Mouse (Mus musculus) liver, postnatal 0 days (tissue): ENCODE data around the gene Nusap1. TPM values are rescaled to one million over a fixed set of nuclear protein-coding genes. Genes with fewer than 3 reads are reported as not detected.
A peak's percentile ranks its signal among the peaks of the same experiment; 100 is the strongest.
"Not testable (repeated sequence)": the region's sequence is repeated elsewhere in the genome, so short reads cannot be mapped to it uniquely, and the experiment has no call there.

ENCODE experiments used
- ATAC-seq: fragments of 200-750 bp; cut with Nextera tagmentation; 2 replicates; pipeline ENCODE4 v1.8.0; 2017; ENCODE audit warnings: mild to moderate bottlenecking, moderate library complexity
- DNase-seq: peaks from one replicate; pipeline ENCODE4 v3.0.0-alpha.2; 2016
- H3K27ac ChIP-seq: fragments of 300-500 bp; sonication (generic); 2 replicates; pipeline ENCODE4 v1.5.1; 2014; ENCODE audit warnings: antibody characterized with exemption, moderate library complexity, mild to moderate bottlenecking, low read depth
- H3K27me3 ChIP-seq: fragments of 300-500 bp; sonication (generic); 2 replicates; pipeline ENCODE4 v1.6.1; 2014; ENCODE audit warnings: low read length, control low read depth, mixed read lengths; ENCODE audit not compliant: insufficient read depth
- H3K36me3 ChIP-seq: fragments of 300-500 bp; sonication (generic); replicated peaks from 2 replicates; pipeline ENCODE4 v1.6.1; 2014; ENCODE audit warnings: mild to moderate bottlenecking, control low read depth, low read length, moderate library complexity, mixed read lengths; ENCODE audit not compliant: insufficient read depth
- H3K4me1 ChIP-seq: fragments of 300-500 bp; sonication (generic); 2 replicates; pipeline ENCODE4 v1.6.1; 2014; ENCODE audit warnings: antibody characterized with exemption, mild to moderate bottlenecking, control low read depth; ENCODE audit not compliant: insufficient read depth
- H3K4me2 ChIP-seq: fragments of 300-500 bp; sonication (generic); 2 replicates; pipeline ENCODE4 v1.6.1; 2014; ENCODE audit warnings: low read depth, mild to moderate bottlenecking, low read length, moderate library complexity, mixed read lengths
- H3K4me3 ChIP-seq: fragments of 300-500 bp; sonication (generic); 2 replicates; pipeline ENCODE4 v1.5.1; 2014; ENCODE audit warnings: low read depth, low read length
- H3K9ac ChIP-seq: fragments of 300-500 bp; sonication (generic); replicated peaks from 2 replicates; pipeline ENCODE4 v1.6.1; 2014; ENCODE audit warnings: mild to moderate bottlenecking, moderate library complexity
- H3K9me3 ChIP-seq: fragments of 300-500 bp; sonication (generic); 2 replicates; pipeline ENCODE4 v1.6.1; 2016; ENCODE audit warnings: mild to moderate bottlenecking, control low read depth, low read length, mixed read lengths
- CTCF ChIP-seq: sonication (generic); IDR thresholded peaks from 2 replicates; pipeline ENCODE4 v1.5.1; 2016; ENCODE audit warnings: antibody characterized with exemption, low read depth
- EP300 ChIP-seq: IDR thresholded peaks from 2 replicates; pipeline ENCODE4 v1.6.1; 2016; ENCODE audit warnings: antibody characterized with exemption, low read depth, mild to moderate bottlenecking
- WGBS: fragments of 180-500 bp; shearing (Covaris S2); extraction: QIAGEN DNeasy Blood & Tissue Kit; methylation state at CpG from one replicate; pipeline ENCODE4 v1.1.7; 2014; ENCODE audit not compliant: insufficient replicate concordance; 5-methylcytosine and 5-hydroxymethylcytosine counted together
- polyA plus RNA-seq: library from polyadenylated mRNA; unstranded; fragments of >200 nt; fragmentation: Nextera tagmentation; extraction: Ambion mirVana; gene quantifications from 2 replicates; pipeline ENCODE4 v1.2.1, GENCODE M21; 2015

Nusap1 gene
- polyA plus RNA-seq, 1 experiment from 2014 or later = 48.5 TPM

- TF ChIP-seq CTCF (no peak), EP300 (no peak)
- H3K27me3 ChIP-seq = no peaks in the 10 kb centered on the region
- peak overlapping the region; percentile 37; the same call in 1 of the 2 replicates for H3K9ac ChIP-seq
- no peaks in the 10 kb centered on the region for H3K9me3 ChIP-seq
- peak overlapping the region; percentile 78 for H3K4me3 ChIP-seq
- 0 out of 2 replicates have a peak, but pooled peaks cover 4% of the 10 kb centered on the region for H3K4me1 ChIP-seq
- no peak for ATAC-seq
- DNase-seq = no peak
- whole genome bisulfite sequencing = 78% methylated on average over 2 of the region's 2 CpGs
- peaks cover 30% of the 10 kb centered on the region for H3K36me3 ChIP-seq
- peak overlapping the region; percentile 75 for H3K4me2 ChIP-seq
- H3K27ac ChIP-seq = no peak overlapping the region
These were observed 3.2 kb downstream of the Nusap1 start for GRCm38 (mm10) chr2:119621302-119621701.

DNA sequence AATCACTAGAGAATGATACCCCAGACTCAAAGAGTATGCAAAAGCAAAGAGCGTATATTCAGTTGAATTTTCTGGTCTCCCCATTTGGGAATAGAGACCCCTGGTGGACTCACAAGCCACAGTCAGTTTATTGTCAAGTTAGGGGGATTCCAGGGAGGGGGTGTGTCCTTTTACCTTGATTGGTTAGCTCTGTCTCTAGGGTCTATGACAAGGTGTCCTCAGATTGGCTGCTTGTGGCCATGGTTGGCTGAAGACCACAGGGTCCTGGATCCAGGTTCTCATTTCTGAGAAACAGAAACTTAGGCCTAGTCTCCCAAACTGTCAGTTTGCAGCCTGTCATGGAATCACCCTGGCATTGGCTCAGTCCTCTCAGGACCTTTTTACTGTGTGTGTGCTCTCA, 18.7 kb downstream of the Nusap1 start:
- DNase-seq (no peak), ATAC-seq (no peak)
- Histone ChIP-seq H3K4me3 (no peak overlapping the region), H3K4me1 (no peaks in the 10 kb centered on the region), H3K36me3 (peaks cover 82% of the 10 kb centered on the region), H3K9me3 (no peaks in the 10 kb centered on the region), H3K27me3 (no peaks in the 10 kb centered on the region), H3K9ac (no peak overlapping the region), H3K4me2 (no peak overlapping the region), H3K27ac (no peak overlapping the region)
- WGBS = 90% methylated on average over 1 of the region's 1 CpGs
- peak; percentile 16; the same call in 1 of the 2 replicates for TF ChIP-seq CTCF
- no peak for TF ChIP-seq EP300

DNA sequence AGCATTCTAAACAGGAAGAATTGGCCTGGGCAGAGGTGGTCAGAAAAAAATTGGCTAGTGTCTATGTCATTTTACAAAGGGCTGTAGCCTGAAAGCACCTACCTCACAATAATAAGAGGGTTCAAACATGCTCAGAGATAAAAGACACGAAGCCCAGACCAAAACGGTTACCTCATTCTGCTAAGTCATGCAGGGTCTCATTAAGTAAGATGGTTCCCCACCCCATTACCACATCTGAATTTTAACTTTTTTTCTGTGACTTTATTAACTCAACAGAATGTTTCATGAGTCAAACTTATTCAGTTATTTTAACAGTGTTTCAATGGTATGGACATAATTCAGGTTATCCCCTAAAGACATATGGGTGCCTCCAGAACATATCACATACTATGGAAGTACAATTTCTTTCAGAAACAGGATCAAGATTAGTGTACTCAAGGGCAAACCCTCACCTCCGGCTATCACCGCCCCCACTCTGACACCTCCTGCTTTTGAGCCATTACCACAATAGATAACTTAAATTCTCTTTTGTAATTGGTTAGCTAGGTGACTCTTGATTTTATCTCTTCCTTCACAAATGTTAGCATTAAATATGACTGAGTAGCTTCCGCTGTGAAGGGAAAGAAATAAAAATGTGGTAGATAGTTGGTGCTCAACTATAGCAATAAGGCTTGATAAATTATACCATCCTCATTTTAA, 23.3 kb downstream of the Nusap1 start:
- no peaks in the 10 kb centered on the region for H3K4me1 ChIP-seq
- H3K27ac ChIP-seq = no peak overlapping the region
- H3K4me2 ChIP-seq = no peak overlapping the region
- DNase-seq = no peak
- peaks cover 80% of the 10 kb centered on the region for H3K36me3 ChIP-seq
- no peaks in the 10 kb centered on the region for H3K9me3 ChIP-seq
- no peak for ATAC-seq
- no peak overlapping the region for H3K4me3 ChIP-seq
- no peak overlapping the region for H3K9ac ChIP-seq
- H3K27me3 ChIP-seq = no peaks in the 10 kb centered on the region
- 90% methylated on average over 5 of the region's 5 CpGs for WGBS
- no peak for TF ChIP-seq CTCF
- no peak for TF ChIP-seq EP300

DNA sequence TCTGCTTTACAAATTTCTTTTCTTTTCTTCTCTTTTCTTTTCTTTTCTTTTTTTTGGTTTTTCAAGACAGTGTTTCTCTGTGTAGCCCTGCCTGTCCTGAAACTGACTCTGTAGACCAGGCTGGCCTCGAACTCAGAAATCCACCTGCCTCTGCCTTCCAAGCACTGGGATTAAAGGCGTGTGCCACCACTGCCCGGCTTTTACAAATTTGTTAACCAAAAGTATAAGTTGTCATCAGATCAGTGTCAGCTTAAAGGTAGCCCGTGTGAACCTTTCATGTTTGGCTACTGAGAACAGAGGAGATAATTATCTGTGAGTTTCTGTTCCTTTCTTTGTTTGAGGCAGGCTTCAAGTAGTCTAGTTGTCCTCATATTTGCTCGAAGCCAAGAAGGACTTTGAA, 26.2 kb downstream of the Nusap1 start:
- DNase-seq (no peak), ATAC-seq (no peak)
- Histone ChIP-seq H3K27me3 (no peaks in the 10 kb centered on the region), H3K9ac (no peak overlapping the region), H3K36me3 (peaks cover 80% of the 10 kb centered on the region), H3K4me2 (no peak overlapping the region), H3K4me1 (no peaks in the 10 kb centered on the region), H3K9me3 (no peaks in the 10 kb centered on the region), H3K27ac (no peak overlapping the region), H3K4me3 (no peak overlapping the region)
- no peak for TF ChIP-seq EP300
- TF ChIP-seq CTCF = no peak
- WGBS = 89% methylated on average over 5 of the region's 5 CpGs

- Histone ChIP-seq H3K4me1 (peaks cover 7% of the 10 kb centered on the region), H3K27ac (peak within 1 kb of the TSS; percentile 56), H3K4me3 (peak within 1 kb of the TSS; percentile 90), H3K4me2 (peak within 1 kb of the TSS; percentile 85), H3K36me3 (peaks cover 12% of the 10 kb centered on the region), H3K9ac (peak within 1 kb of the TSS; percentile 91), H3K27me3 (no peaks in the 10 kb centered on the region), H3K9me3 (no peaks in the 10 kb centered on the region)
- TF ChIP-seq CTCF = no peak
- TF ChIP-seq EP300 = no peak
- DNase-seq (peak; percentile 84), ATAC-seq (peak; percentile 92)
- 1% methylated on average over 44 of the region's 44 CpGs for WGBS
These were observed 44.4 kb downstream of the Nusap1 start, which contains the start of gene Ndufaf1 for GRCm38 (mm10) chr2:119662220-119663182. Gene Ndufaf1 (minus strand): TSS chr2:119662827.

DNA sequence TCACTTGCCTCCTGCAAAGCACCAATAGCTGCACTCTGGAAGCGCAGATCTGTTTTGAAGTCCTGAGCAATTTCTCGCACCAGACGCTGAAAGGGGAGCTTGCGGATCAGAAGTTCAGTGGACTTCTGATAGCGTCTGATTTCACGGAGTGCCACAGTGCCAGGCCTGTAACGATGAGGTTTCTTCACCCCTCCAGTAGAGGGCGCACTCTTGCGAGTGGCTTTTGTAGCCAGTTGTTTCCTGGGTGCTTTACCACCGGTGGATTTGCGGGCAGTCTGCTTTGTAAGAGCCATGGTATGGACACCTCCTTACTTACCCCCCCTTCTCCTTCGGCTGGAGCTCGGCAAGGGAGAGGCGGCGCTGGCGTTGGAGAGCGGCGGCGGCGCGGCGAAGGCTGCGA, 47.6 kb downstream of the Nusap1 start:
- DNase-seq, ATAC-seq, H3K9ac ChIP-seq, H3K36me3 ChIP-seq, H3K4me3 ChIP-seq, H3K9me3 ChIP-seq, H3K27me3 ChIP-seq, H3K4me2 ChIP-seq, H3K27ac ChIP-seq, H3K4me1 ChIP-seq: not testable (repeated sequence)
- WGBS = 79% methylated on average over 20 of the region's 23 CpGs
- peak; percentile 50 for TF ChIP-seq CTCF
